Mouse (Mus musculus) T-cell, adult 66 days (primary cell): Measurements from ENCODE around the gene Olfr341. TPM values are rescaled to one million over a fixed set of nuclear protein-coding genes. Genes with fewer than 3 reads are reported as not detected.

ENCODE experiments used
- total RNA-seq, 2 experiments: library from RNA; stranded (reverse); gene quantifications; 3 replicates in 1 of 2; 4 replicates in 1 of 2; pipeline ENCODE4 v1.2.4; 2023

Olfr341 gene
- total RNA-seq: not detected

DNA sequence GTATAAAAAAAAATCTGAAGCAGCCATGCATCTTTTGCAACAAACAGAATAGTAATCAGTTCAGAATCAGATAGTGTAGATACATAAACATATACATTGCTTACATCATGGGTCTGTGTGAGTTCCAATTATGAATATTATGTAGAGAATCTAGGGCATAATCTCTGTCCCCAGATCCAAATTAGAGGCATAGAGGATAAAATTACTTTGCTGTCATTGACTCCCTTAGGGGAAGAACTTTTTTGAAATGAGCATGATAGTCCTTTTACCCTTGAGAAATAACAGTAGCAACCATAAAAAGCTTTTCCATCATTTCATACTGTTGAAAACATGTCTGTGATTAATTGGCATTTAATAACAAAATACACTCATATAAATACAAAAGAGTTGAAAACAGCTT lies at the start of gene Olfr341:
Gene Olfr341, minus strand, starts transcription at position 101 of the 400 bp plus-strand sequence.

DNA sequence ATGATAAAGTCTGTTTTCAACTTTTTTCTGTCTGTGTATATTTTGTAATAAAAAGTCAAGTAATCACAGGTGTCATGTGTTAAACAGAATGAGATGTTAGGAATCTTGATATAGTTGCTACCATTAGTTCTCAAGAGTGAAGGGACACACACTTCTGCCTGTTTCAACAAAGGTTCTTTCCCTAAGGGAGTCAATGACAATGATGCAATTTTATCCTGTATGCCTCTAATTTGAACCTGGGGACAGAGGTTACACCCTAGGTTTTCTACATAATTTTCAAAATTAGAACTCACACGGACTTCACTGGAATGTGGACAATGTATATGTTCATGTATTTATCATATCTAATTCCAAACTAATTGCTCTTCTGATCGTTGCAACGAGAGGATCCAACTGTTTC lies 42.4 kb upstream of the Olfr341 start, which contains the start of gene Olfr342:
Gene Olfr342, plus strand, starts transcription at position 301 of the 400 bp plus-strand sequence.

DNA sequence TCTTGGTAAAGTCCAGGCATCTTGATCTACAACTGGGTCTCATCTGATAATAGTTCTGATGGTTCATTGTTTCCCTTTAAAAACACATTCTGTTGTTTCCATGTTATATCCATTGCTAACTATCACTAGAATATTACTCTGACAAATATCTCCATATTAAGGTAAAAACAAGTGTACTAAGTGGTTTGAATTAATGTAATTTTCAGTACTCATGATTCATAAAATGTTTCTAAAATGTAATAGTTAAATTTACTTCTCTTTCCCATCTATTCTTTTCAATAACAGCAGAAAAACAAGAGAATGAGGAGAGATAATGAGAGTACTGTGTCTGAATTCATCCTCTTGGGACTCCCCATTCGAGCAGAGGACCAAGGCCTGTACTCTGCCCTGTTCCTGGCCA lies 30.0 kb downstream of the Olfr341 start, which contains the start of gene Olfr340:
Gene Olfr340, plus strand, starts transcription at position 301 of the 400 bp plus-strand sequence.

Other genes starting within 250 kb of the Olfr341 start
- not detected for gene Olfr338, start 108.9 kb downstream of the Olfr341 start, total RNA-seq
- not detected for gene Olfr339, start 63.5 kb downstream of the Olfr341 start, total RNA-seq
- gene Olfr340, start 29.9 kb downstream of the Olfr341 start, total RNA-seq: not detected
- gene Olfr342, start 42.5 kb upstream of the Olfr341 start, total RNA-seq: not detected
- not detected for gene Olfr344, start 84.2 kb upstream of the Olfr341 start, total RNA-seq
- not detected for gene Olfr345, start 157.6 kb upstream of the Olfr341 start, total RNA-seq
- not detected for gene Olfr346, start 203.3 kb upstream of the Olfr341 start, total RNA-seq
- not detected for gene Olfr347, start 249.4 kb upstream of the Olfr341 start, total RNA-seq